Mouse (Mus musculus) olfactory bulb, adult 2 months (tissue): ENCODE measurements around the gene Mest.
A peak's percentile ranks its signal among the peaks of the same experiment; 100 is the strongest.

Source experiments
- CTCF ChIP-seq: fragments of 200-500 bp; IDR thresholded peaks from 2 replicates; pipeline ENCODE4 v1.5.1; 2012; ENCODE audit warnings: low read depth, mild to moderate bottlenecking, low read length, moderate library complexity; ENCODE audit not compliant: insufficient read depth
- POLR2A ChIP-seq: fragments of 200-500 bp; IDR thresholded peaks from 2 replicates; pipeline ENCODE4 v1.6.1; 2012; ENCODE audit warnings: mild to moderate bottlenecking, low read depth, low read length, moderate library complexity; ENCODE audit not compliant: insufficient read depth

DNA sequence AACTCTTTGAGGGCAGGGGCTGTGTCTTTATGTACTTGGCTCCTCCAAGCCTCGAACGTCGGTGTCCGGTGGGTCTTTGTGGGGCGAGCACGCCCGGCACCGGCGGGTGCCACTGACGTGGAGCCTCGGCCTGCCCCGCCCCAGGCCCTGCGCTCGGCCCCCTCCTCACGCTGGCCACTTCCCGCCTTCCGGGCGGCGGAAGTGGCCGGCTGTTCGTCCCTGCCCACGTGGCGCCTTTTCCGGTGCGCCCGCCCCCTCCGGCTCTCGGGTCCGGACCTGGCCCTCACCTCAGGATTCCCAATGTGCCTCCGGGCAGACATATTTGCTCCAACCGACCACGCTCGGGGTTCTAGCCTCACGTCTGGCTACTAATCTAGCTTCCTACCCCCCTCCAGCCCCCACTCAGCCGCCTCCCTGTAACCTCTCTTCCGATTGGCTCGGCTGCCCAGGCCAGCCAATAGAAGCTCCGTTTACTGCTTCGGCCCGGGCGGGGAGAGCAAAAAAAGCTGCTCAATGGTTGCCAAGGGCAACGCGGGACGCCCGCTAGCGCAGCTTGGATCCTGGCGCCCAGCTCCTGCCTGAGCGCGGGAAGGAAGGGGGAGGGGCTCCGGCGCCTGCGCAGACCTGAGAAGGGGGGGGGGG is 29.9 kb upstream of the Mest start, which contains the start of gene Cep41:
- no peak for TF ChIP-seq CTCF
- TF ChIP-seq POLR2A, result peak; percentile 21; the same call in 1 of the 2 replicates
